Mouse (Mus musculus): ENCODE measurements around the gene Camsap2.

The Camsap2 gene

GRCm38 (mm10) chr1:136345454-136346372, at the start of gene Camsap2:
Gene Camsap2, minus strand, starts transcription at chr1:136346104.
- peak; percentile 96 for DNase-seq (ENCODE audit: low spot score in 2 of 2)

- no peak for DNase-seq (ENCODE audit: low spot score in 2 of 2)
These were observed 49.2 kb upstream of the Camsap2 start for GRCm38 (mm10) chr1:136395073-136395472.

DNA sequence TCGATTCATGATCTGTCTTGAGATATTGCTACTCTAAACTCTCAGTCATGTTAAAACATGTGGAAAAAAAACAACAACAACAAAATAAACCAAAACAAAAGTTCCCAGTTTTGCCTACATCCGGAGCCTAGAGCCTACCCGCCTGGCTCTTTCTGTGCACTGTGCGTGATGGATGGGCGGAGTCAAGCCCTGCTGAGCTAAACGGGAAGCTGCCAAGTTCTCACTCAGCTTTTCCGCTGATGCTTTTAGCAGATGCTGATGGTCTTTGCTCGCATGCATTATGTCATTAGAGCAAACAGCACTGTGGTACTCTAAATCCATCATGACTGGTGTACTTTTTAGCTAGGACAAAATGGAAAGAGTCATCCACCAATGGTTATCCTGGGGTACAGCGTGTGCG, 48.6 kb upstream of the Camsap2 start:
- DNase-seq (ENCODE audit: low spot score in 2 of 2) = peak in 1 of 2 experiments; percentile 44

DNA sequence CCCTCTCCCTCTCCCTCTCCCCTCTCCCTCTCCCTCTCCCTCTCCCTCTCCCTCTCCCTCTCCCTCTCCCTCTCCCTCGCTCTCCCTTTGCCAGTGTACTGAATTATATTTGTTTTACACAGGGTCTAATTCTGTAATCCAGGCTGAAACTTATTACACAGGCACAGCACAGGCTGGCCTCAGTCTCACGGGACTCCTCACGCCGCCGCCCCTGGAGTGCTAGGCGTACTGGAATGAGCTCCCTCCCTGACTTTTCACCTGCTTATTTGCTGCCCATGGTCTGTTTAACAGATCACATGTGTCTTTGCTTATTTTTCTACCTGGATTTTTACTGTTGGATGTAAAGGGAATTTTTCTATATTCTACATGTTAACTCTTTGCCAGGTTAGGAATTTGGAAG, 41.0 kb upstream of the Camsap2 start:
- no peak for DNase-seq (ENCODE audit: low spot score in 2 of 2)

GRCm38 (mm10) chr1:136381583-136381982, 35.7 kb upstream of the Camsap2 start:
- DNase-seq (ENCODE audit: low spot score in 2 of 2) = peak; percentile 40 to 41

- no peak for DNase-seq (ENCODE audit: low spot score in 2 of 2)
These were observed 35.3 kb upstream of the Camsap2 start for GRCm38 (mm10) chr1:136381169-136381568.

GRCm38 (mm10) chr1:136380606-136381005, 34.7 kb upstream of the Camsap2 start:
- no peak for DNase-seq (ENCODE audit: low spot score in 2 of 2)

DNA sequence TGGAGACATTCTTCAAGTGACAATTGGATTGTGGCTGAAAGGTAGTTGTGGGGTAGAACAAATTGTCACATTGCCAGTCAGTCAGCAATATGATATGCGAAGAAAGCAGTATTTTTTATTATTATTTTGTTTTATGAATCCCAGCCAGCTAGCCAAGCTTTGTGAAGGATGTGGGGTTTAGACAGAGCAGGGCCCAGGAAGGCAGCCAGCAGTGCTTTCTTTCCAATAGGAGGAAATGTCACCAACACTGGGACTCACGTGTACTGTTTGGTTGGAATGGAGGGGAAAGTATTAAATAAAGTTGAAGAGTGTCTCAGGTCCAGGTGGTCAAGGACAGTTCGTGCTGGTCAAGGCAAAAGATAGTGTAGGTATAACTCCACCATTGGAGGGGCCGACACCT, 34.3 kb upstream of the Camsap2 start:
- no peak for DNase-seq (ENCODE audit: low spot score in 2 of 2)

GRCm38 (mm10) chr1:136379261-136379660, 33.4 kb upstream of the Camsap2 start:
- DNase-seq (ENCODE audit: low spot score in 2 of 2) = no peak

GRCm38 (mm10) chr1:136365986-136366385, 20.1 kb upstream of the Camsap2 start:
- DNase-seq (ENCODE audit: low spot score in 2 of 2) = no peak

- peak; percentile 72 to 77 for DNase-seq (ENCODE audit: low spot score in 2 of 2)
These were observed 18.8 kb upstream of the Camsap2 start for GRCm38 (mm10) chr1:136364711-136365110.

- no peak for DNase-seq (ENCODE audit: low spot score in 2 of 2)
These were observed 17.1 kb upstream of the Camsap2 start for GRCm38 (mm10) chr1:136363035-136363434.

- peak; percentile 54 to 61 for DNase-seq (ENCODE audit: low spot score in 2 of 2)
These were observed 16.7 kb upstream of the Camsap2 start for GRCm38 (mm10) chr1:136362567-136362966.

- no peak for DNase-seq (ENCODE audit: low spot score in 2 of 2)
These were observed 15.5 kb upstream of the Camsap2 start for GRCm38 (mm10) chr1:136361373-136361772.

GRCm38 (mm10) chr1:136360909-136361308, 15.0 kb upstream of the Camsap2 start:
- DNase-seq (ENCODE audit: low spot score in 2 of 2) = no peak

- DNase-seq (ENCODE audit: low spot score in 2 of 2) = no peak
These were observed 13.0 kb upstream of the Camsap2 start for GRCm38 (mm10) chr1:136358841-136359360.

GRCm38 (mm10) chr1:136355651-136356050, 9.7 kb upstream of the Camsap2 start:
- DNase-seq (ENCODE audit: low spot score in 2 of 2) = no peak

GRCm38 (mm10) chr1:136350699-136351200, 4.8 kb upstream of the Camsap2 start:
- DNase-seq (ENCODE audit: low spot score in 2 of 2) = no peak

DNA sequence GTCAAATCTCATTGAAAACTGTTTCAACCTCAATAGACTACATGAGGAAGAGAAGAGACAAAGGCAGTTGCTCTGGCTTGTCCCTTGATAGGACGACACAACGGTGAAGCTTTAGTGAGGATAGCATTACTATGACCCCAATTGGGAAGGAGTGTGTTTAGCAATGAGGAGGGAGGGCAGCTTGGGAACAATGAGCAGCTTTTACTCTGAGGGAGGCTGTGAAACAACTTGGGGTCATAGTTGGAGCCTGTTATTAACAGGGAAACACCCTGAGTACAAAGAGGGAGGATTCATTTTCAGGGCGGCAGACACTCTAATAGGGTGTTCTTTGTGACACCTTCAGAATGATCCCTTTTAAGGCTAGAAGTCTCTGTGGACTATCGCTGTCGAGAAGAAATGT, 2.2 kb upstream of the Camsap2 start:
- no peak for DNase-seq (ENCODE audit: low spot score in 2 of 2)

DNA sequence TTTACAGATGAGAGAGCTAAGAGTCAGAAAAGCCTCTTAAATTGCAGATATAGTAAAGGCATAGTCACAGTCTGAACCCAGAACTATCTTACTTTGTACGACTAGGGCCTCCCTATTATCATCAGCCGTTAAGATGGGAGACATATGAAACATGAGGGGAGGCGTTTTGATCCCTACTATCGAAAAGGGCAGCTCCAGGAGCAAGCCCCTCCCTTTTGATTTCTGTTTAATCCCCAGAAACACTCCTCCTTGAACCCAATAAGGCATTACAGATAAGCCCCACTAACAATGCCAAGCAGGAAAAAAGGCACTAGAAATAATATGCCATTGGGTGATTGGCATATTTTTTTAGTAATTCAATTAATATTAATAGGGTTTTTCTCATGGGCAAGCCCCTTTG, 1.2 kb upstream of the Camsap2 start:
- no peak for DNase-seq (ENCODE audit: low spot score in 2 of 2)

DNA sequence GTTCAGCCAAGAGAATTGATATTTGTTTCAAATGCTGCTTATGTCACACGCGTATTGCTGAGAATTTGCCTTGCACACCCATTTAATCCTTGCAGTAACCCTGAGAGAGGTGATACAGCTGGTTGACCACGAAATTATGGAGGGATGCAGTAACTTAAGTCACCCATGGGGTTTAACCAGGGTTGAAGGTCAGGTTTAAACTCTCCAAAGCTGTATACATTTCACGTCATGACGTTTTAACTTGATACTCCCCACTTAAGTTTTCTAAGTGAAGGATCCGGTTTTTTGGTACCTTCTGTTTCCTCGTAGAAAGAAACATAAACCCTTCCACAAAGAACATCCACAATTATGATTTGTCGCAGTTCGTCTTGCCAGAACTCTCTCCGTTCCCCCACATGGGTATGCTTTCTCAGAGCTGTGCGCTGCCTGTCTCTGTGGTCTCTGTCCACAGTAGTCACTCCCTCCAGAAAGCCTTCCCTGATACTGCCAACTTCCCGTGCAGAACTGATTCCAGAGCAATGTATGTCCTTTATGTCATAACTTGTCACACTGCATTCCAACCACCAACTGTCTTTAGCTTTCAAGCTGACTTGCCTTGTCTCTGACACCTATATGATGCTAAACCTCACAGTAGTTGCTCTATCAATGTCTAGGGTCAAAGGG, 600 bp upstream of the Camsap2 start:
- no peak for DNase-seq (ENCODE audit: low spot score in 2 of 2)

GRCm38 (mm10) chr1:136344768-136345453, 993 bp downstream of the Camsap2 start:
- peak; percentile 65 to 71 for DNase-seq (ENCODE audit: low spot score in 2 of 2)
